Mouse (Mus musculus) kidney, postnatal 36 days (tissue): ENCODE measurements around the gene Pak6.
A peak's percentile ranks its signal among the peaks of the same experiment; 100 is the strongest.

Experiments
- DNase-seq, 2 experiments: peaks; one replicate each; pipeline ENCODE4 v3.0.0; 2021 to 2022; ENCODE audit warnings: mixed read lengths in 2 of 2

The Pak6 gene

DNA sequence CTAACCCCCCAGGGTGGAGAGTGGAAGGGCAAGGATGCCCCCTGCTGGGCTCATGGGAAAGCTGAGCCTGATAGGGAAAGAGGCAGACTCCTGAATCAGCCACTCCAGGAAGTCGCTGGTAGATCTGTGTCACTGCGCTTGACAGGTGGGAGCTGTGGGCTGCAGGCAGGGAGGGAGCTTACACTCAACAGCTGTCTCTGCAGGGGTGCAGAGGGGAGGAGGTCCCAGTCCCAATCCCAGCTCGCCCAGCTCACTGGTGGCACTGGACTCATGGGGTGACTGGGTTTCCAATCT, 67.5 kb downstream of the Pak6 start:
- DNase-seq, result peak; percentile 71 to 89

DNA sequence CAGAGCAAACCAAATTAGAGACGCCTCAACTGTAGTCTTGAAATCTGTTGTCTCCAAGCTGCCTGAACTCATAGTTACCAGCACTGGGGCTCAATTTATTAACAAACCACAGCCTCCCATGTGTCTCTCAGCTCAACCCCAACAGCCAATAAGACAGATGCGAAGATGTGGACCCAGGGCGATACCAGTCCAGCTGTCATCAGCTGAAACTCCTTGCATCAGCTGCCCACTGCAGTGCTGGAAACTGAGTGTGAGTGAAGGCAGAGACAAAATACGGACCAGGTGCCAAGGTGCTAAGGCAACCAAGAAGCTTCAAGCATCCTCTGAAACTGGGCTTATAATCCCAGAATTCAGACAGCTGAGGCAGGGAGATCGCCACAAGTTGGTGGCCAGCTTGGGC, 68.9 kb downstream of the Pak6 start:
- DNase-seq, result no peak

DNA sequence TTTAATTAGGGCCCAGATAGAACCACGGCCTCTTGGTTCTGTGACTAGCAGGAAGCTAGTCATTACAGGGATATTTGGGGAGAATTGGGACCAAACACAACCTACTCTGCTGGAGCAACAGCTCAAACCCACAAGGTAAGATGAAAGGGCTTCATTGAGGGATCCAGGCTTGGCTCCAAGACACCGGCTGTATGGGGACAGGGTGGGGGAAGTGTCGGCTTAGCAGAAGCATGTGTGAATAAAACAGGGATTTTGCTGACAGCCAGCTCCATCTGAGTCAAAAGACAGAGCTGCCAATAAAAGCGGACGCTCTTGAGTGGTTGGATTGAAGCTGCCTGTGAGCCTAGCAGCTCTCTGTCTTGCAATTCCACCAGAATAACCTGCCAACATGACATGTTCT, 70.2 kb downstream of the Pak6 start:
- DNase-seq, result no peak

DNA sequence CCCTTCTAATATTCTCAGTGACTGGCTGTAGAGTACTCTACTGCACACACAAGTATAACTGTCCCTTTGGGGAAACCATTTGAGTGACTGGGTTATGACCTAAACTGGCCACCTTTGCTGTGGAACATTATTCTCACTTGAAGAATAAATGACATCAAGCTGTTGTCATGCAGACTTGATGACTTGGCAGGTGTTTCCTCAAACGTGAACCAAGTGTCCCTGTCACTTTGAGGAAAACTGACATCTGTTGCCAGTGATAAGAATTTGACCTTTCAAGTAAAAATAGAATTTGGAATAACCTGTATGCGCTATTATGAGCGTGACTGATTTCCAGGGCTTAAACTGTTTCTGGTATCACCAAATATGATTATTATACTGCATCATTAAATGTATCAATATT, 77.2 kb downstream of the Pak6 start:
- DNase-seq, result no peak

DNA sequence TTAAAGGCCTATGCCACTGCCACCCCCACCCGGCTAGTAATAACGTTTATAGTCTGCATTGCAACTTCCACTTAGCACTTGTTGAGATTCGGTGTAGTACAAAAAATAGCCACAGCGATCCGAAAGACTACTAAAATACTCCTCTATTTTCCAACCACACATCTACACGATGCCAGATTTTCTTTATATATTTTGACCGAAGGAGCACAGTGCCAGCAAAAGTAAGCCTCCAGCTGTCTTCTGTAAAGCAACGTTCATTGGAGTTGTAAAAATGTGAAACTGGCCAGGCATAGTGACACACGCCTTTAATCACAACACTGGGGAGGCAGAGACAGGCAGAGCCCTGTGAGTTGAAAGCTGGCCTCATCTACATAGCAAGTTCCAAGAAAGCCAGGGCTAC, 78.1 kb downstream of the Pak6 start:
- DNase-seq, result peak in 1 of 2 experiments; percentile 0

DNA sequence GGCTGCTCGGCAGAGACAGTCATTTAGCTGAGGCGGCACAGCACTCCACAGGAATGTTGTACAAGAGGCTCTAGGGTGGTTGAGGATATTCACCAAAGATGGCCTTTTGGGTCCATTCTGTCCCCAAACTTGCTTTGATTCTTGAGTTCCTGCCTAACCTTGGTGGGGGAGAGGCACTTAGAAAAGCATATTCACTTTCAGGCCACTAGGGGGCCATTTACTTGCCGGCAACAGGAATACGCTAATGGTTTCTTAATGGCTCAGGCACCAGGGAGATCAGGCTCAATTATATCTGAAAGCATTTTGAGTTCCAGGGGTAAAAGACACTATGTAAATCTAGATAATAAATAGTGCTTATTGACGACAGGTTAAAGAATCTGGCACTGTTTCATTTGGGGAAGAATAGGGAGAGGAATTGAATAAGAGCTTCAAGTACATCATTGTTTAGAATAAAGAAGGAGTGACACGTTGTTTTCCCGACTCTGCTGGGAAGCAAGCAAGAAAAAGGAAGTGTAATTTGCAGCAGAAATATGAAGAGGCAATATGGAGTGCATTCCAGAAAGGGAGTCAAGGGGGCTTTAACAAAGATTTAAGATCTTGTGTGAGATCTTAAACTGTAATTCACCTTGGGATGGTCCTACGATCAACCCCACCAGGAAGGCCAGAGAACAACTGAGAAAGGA, 80.3 kb downstream of the Pak6 start:
- DNase-seq, result peak; percentile 48 to 68

DNA sequence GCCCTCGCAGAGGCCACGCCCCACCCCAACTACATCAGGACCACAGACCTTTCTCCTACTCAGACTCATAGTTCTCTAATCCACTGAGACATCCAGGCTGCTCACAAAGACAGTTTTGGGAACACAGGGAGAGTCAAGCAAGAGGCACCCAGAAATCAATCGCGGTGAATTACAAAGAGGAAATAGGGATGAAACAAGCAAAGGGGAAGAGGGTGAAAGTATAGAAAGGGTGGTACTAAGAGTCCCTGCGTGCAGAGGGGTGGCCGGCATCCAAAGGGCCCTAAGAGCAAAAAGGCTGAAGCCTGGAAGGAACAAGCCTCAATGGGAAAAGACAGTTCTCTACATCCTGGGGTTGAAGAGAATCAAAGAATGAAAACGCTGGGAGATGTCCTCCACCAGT, 81.5 kb downstream of the Pak6 start:
- DNase-seq, result no peak

DNA sequence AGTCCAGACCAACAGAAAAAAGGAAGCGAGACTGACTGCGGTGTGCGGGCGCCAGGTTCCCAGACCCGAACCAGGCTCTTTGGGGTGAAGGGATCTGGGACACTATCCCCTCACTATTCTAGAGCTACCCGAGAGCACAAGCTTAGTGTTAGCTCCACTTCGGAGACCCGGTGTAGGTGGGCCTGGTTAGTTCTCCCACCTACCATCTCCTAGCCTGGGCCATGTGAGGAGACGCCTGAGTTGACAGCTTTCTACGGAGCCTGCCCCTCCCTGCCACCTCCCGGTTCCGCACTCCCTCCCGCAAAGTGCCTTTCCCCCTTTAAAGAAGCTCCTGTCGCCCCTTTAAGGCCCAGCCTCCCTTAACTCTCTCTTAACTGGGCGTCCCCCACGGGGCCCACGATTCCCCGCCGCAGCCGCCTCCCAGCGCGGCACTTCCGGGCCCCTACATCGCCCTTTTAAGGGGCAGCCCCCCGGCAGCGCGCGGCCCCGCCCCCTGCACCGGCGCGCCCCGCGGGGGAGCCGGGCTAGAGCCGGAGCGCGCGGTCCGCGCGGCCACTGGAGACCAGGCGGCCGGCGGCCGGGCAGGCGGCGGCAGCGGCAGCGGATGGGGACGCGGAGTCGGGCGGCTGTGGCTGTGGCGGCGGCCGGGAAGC, 82.3 kb downstream of the Pak6 start, which contains the start of gene Inafm2:
Inafm2 (plus strand) TSS at position 527 of the 653 bp plus-strand sequence.
- peak; percentile 92 to 94 for DNase-seq

DNA sequence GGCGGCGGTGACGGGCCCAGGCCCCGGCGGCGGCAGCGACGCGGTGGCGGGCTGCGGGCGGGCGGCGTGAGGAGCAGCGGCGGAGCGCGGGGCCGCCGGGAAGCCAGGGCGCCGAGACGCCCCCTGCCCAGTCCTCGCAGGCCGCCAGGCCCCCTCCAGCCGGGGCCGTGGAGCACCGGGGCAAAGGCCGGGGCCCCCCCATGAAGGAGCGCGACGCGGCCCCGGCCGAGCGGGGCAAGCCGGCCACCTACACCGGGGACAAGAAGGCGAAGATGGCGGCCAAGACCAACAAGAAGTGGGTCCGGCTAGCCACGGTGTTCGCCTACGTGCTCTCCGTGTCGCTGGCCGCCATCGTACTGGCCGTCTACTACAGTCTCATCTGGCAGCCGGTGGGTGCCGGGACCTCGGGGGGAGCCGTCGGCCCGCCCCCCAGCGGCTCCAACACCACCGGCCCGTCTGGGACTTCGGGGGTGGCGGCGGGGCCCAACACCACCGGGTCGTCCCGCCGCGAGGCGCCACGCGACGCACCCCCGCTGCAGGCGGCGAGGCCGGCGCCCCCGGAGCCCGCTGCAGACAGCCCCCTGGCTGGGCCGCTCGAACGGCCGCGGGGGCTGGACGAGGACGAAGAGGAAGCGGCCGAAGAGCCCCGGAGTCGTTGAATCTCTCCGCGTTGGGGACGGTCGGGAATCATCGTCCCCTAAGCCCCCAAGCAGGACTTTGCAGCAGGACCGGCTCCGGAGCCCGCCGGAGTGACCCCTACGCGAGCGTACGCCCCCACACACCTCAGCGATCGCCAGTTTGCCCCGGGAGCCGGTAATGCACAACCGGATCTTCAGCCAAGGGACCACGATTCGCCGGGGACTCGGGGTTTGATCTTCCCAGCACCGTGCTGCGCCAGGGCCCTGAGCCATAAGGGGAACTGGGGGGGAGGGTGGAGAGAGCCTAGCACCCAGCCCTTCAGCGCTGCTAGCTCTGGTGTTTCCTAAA, 83.1 kb downstream of the Pak6 start:
- DNase-seq, result peak; percentile 25 to 57

DNA sequence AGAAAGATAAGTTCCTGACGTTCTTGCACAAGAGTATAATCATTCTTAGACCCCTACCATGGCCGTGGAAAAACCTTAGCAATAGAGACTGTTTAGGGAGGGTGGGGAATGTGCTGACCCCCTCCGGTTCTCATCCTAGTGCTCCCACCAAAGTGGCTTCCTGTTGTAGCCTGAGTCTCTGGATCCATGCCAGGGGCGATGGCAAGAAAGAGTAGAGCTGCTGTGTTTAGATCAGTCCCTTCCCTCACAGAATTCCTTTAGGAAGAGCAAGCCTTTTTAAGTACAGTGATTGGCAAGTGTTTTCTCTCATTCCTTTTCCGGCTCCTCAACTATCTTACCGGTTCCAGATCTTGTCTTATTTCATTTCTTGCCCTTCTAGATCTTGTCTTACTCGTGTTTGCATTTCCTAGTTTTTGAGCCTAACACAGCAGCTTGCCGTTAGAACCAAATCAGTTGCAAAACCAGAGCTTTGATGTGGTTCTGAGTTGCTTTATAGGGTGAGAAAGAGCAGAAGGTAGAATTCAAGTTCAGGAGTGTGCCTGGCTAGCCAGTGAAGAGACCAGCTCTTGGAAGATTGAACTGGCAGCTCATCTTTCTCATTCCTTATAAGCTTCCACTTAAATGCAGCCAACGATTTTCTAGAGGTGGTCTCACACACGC, 84.3 kb downstream of the Pak6 start:
- DNase-seq, result peak; percentile 35 to 65
